Mouse (Mus musculus) granulocyte monocyte progenitor cell, adult 5-6 weeks (primary cell): ENCODE measurements around the gene Rbp3. TPM values are rescaled to one million over a fixed set of nuclear protein-coding genes. Genes with fewer than 3 reads are reported as not detected.

ENCODE experiments used
- ATAC-seq: replicated peaks from 2 replicates; pipeline ENCODE4 v1.8.0; 2016; ENCODE audit warnings: mild to moderate bottlenecking, moderate TSS enrichment, inconsistent platforms; ENCODE audit not compliant: poor library complexity, severe bottlenecking
- total RNA-seq, 2 experiments: library from RNA; stranded (forward) in 1 of 2; stranded (reverse) in 1 of 2; fragments of 200-712, 200-1000 nt in 1 of 2; fragments of >200 nt in 1 of 2; fragmentation: Nextera tagmentation in 1 of 2; gene quantifications; 2 replicates each; pipeline ENCODE4 v1.2.3; 2014 to 2017

Rbp3 gene
- total RNA-seq (2014; fragmentation: Nextera tagmentation) = not detected in 2 replicates
- not detected in 2 replicates for total RNA-seq (2017)

GRCm38 (mm10) chr14:33953761-33954160 lies at the start of gene Rbp3:
TSS of gene Rbp3 (plus strand) at chr14:33954003.
- ATAC-seq = no peak

GRCm38 (mm10) chr14:33904851-33905250 lies 49.0 kb upstream of the Rbp3 start:
- ATAC-seq = no peak

GRCm38 (mm10) chr14:33913727-33914126 lies 40.1 kb upstream of the Rbp3 start:
- ATAC-seq = no peak

- no peak for ATAC-seq
Observed at GRCm38 (mm10) chr14:33914206-33914605, 39.6 kb upstream of the Rbp3 start.

- ATAC-seq = no peak
Observed at GRCm38 (mm10) chr14:33920727-33921559, 32.9 kb upstream of the Rbp3 start.

- ATAC-seq = no peak
Observed at GRCm38 (mm10) chr14:33922771-33923167, 31.0 kb upstream of the Rbp3 start.

- no peak; the same call in 1 of the 2 replicates for ATAC-seq
Observed at GRCm38 (mm10) chr14:33923168-33924070, 30.4 kb upstream of the Rbp3 start, which contains the start of gene Gdf10. TSS of gene Gdf10 (plus strand) at chr14:33923587.

- no peak for ATAC-seq
Observed at GRCm38 (mm10) chr14:33931853-33932252, 21.9 kb upstream of the Rbp3 start.

GRCm38 (mm10) chr14:33932935-33933703 lies 20.7 kb upstream of the Rbp3 start:
- ATAC-seq = peak; percentile 46

- no peak for ATAC-seq
Observed at GRCm38 (mm10) chr14:33933778-33934317, 20.0 kb upstream of the Rbp3 start.

GRCm38 (mm10) chr14:33939117-33939516 lies 14.7 kb upstream of the Rbp3 start:
- ATAC-seq = peak; percentile 90

GRCm38 (mm10) chr14:33940739-33941138 lies 13.1 kb upstream of the Rbp3 start, which contains the start of gene Gdf2:
TSS of gene Gdf2 (plus strand) at chr14:33941039.
- no peak for ATAC-seq

GRCm38 (mm10) chr14:33942222-33942621 lies 11.6 kb upstream of the Rbp3 start:
- no peak for ATAC-seq

GRCm38 (mm10) chr14:33946125-33946524 lies 7.7 kb upstream of the Rbp3 start:
- ATAC-seq = no peak

GRCm38 (mm10) chr14:33952233-33952981 lies 1.4 kb upstream of the Rbp3 start:
- no peak for ATAC-seq

GRCm38 (mm10) chr14:33956055-33956454 lies 2.3 kb downstream of the Rbp3 start:
- no peak for ATAC-seq

- no peak for ATAC-seq
Observed at GRCm38 (mm10) chr14:33958186-33958585, 4.4 kb downstream of the Rbp3 start.

- ATAC-seq = no peak
Observed at GRCm38 (mm10) chr14:33958841-33959240, 5.0 kb downstream of the Rbp3 start.

- ATAC-seq = peak; percentile 35
Observed at GRCm38 (mm10) chr14:33959341-33959740, 5.5 kb downstream of the Rbp3 start.
